Mouse (Mus musculus): Measurements from ENCODE around the gene Psen1. TPM values are rescaled to one million over a fixed set of nuclear protein-coding genes. Genes with fewer than 3 reads are reported as not detected.

Psen1 gene
- polyA plus RNA-seq, 1 experiment = 53.0 TPM

- no peak for TF ChIP-seq POLR2A (IDR thresholded peaks at IDR 0.05; ENCODE audit: borderline replicate concordance, extremely low read depth, insufficient read depth, insufficient read length, poor library complexity, severe bottlenecking)
- no peak for TF ChIP-seq CTCF (IDR thresholded peaks at IDR 0.05; ENCODE audit: borderline replicate concordance, extremely low read depth, insufficient read depth, insufficient read length)
- DNase-seq (ENCODE audit: low read depth) = no peak
Observed at GRCm38 (mm10) chr12:83701608-83702007, 13.7 kb downstream of the Psen1 start.

GRCm38 (mm10) chr12:83702796-83703195 lies 14.8 kb downstream of the Psen1 start:
- TF ChIP-seq POLR2A (IDR thresholded peaks at IDR 0.05; ENCODE audit: borderline replicate concordance, extremely low read depth, insufficient read depth, insufficient read length, poor library complexity, severe bottlenecking) (no peak), CTCF (IDR thresholded peaks at IDR 0.05; ENCODE audit: borderline replicate concordance, extremely low read depth, insufficient read depth, insufficient read length) (no peak)
- DNase-seq (ENCODE audit: low read depth) = peak; percentile 57

GRCm38 (mm10) chr12:83706951-83707350 lies 19.0 kb downstream of the Psen1 start:
- TF ChIP-seq POLR2A (IDR thresholded peaks at IDR 0.05; ENCODE audit: borderline replicate concordance, extremely low read depth, insufficient read depth, insufficient read length, poor library complexity, severe bottlenecking) (no peak), CTCF (IDR thresholded peaks at IDR 0.05; ENCODE audit: borderline replicate concordance, extremely low read depth, insufficient read depth, insufficient read length) (no peak)
- no peak for DNase-seq (ENCODE audit: low read depth)

GRCm38 (mm10) chr12:83708160-83709092 lies 20.5 kb downstream of the Psen1 start:
- TF ChIP-seq CTCF (IDR thresholded peaks at IDR 0.05; ENCODE audit: borderline replicate concordance, extremely low read depth, insufficient read depth, insufficient read length) = no peak
- no peak for TF ChIP-seq POLR2A (IDR thresholded peaks at IDR 0.05; ENCODE audit: borderline replicate concordance, extremely low read depth, insufficient read depth, insufficient read length, poor library complexity, severe bottlenecking)
- DNase-seq (ENCODE audit: low read depth) = no peak

GRCm38 (mm10) chr12:83709934-83710333 lies 22.0 kb downstream of the Psen1 start:
- TF ChIP-seq CTCF (IDR thresholded peaks at IDR 0.05; ENCODE audit: borderline replicate concordance, extremely low read depth, insufficient read depth, insufficient read length) (no peak), POLR2A (IDR thresholded peaks at IDR 0.05; ENCODE audit: borderline replicate concordance, extremely low read depth, insufficient read depth, insufficient read length, poor library complexity, severe bottlenecking) (no peak)
- no peak for DNase-seq (ENCODE audit: low read depth)

- DNase-seq (ENCODE audit: low read depth) = peak; percentile 82
- TF ChIP-seq CTCF (IDR thresholded peaks at IDR 0.05; ENCODE audit: borderline replicate concordance, extremely low read depth, insufficient read depth, insufficient read length) (peak; percentile 36; the same call in 1 of the 2 replicates), POLR2A (IDR thresholded peaks at IDR 0.05; ENCODE audit: borderline replicate concordance, extremely low read depth, insufficient read depth, insufficient read length, poor library complexity, severe bottlenecking) (no peak)
Observed at GRCm38 (mm10) chr12:83713749-83714148, 25.8 kb downstream of the Psen1 start.

GRCm38 (mm10) chr12:83716416-83717184 lies 28.6 kb downstream of the Psen1 start:
- DNase-seq (ENCODE audit: low read depth) = peak; percentile 4
- TF ChIP-seq POLR2A (IDR thresholded peaks at IDR 0.05; ENCODE audit: borderline replicate concordance, extremely low read depth, insufficient read depth, insufficient read length, poor library complexity, severe bottlenecking) (no peak), CTCF (IDR thresholded peaks at IDR 0.05; ENCODE audit: borderline replicate concordance, extremely low read depth, insufficient read depth, insufficient read length) (no peak)

GRCm38 (mm10) chr12:83719431-83719830 lies 31.5 kb downstream of the Psen1 start:
- no peak for DNase-seq (ENCODE audit: low read depth)
- no peak for TF ChIP-seq POLR2A (IDR thresholded peaks at IDR 0.05; ENCODE audit: borderline replicate concordance, extremely low read depth, insufficient read depth, insufficient read length, poor library complexity, severe bottlenecking)
- no peak for TF ChIP-seq CTCF (IDR thresholded peaks at IDR 0.05; ENCODE audit: borderline replicate concordance, extremely low read depth, insufficient read depth, insufficient read length)

GRCm38 (mm10) chr12:83721281-83721680 lies 33.3 kb downstream of the Psen1 start:
- DNase-seq (ENCODE audit: low read depth) = no peak
- TF ChIP-seq POLR2A (IDR thresholded peaks at IDR 0.05; ENCODE audit: borderline replicate concordance, extremely low read depth, insufficient read depth, insufficient read length, poor library complexity, severe bottlenecking) (no peak), CTCF (IDR thresholded peaks at IDR 0.05; ENCODE audit: borderline replicate concordance, extremely low read depth, insufficient read depth, insufficient read length) (no peak)

GRCm38 (mm10) chr12:83723037-83723436 lies 35.1 kb downstream of the Psen1 start:
- TF ChIP-seq CTCF (IDR thresholded peaks at IDR 0.05; ENCODE audit: borderline replicate concordance, extremely low read depth, insufficient read depth, insufficient read length) (no peak), POLR2A (IDR thresholded peaks at IDR 0.05; ENCODE audit: borderline replicate concordance, extremely low read depth, insufficient read depth, insufficient read length, poor library complexity, severe bottlenecking) (no peak)
- no peak for DNase-seq (ENCODE audit: low read depth)
